Mouse (Mus musculus) frontal cortex, postnatal 14 days (tissue): ENCODE measurements around the gene Klf4.

Experiments
- DNase-seq, 2 experiments: peaks; one replicate each; pipeline ENCODE4 v3.0.0; 2022; ENCODE audit warnings: low spot score in 2 of 2

Gene Klf4

GRCm38 (mm10) chr4:55532407-55533195 lies at the start of gene Klf4:
Klf4 (minus strand) TSS chr4:55532466.
- peak; percentile 77 to 84 for DNase-seq

GRCm38 (mm10) chr4:55571432-55571831 lies 39.2 kb upstream of the Klf4 start:
- DNase-seq: no peak

GRCm38 (mm10) chr4:55567986-55568385 lies 35.7 kb upstream of the Klf4 start:
- DNase-seq: no peak

- no peak for DNase-seq
Measured at GRCm38 (mm10) chr4:55567575-55567974, 35.3 kb upstream of the Klf4 start.

- no peak for DNase-seq
Measured at GRCm38 (mm10) chr4:55564317-55564716, 32.1 kb upstream of the Klf4 start.

- DNase-seq: no peak
Measured at GRCm38 (mm10) chr4:55563050-55563449, 30.8 kb upstream of the Klf4 start.

- DNase-seq: no peak
Measured at GRCm38 (mm10) chr4:55562062-55562461, 29.8 kb upstream of the Klf4 start.

GRCm38 (mm10) chr4:55546869-55547268 lies 14.6 kb upstream of the Klf4 start:
- no peak for DNase-seq

GRCm38 (mm10) chr4:55542753-55543152 lies 10.5 kb upstream of the Klf4 start:
- DNase-seq: no peak

- no peak for DNase-seq
Measured at GRCm38 (mm10) chr4:55541654-55542053, 9.4 kb upstream of the Klf4 start.

- no peak for DNase-seq
Measured at GRCm38 (mm10) chr4:55541221-55541620, 9.0 kb upstream of the Klf4 start.

- no peak for DNase-seq
Measured at GRCm38 (mm10) chr4:55535012-55535411, 2.7 kb upstream of the Klf4 start.

GRCm38 (mm10) chr4:55534510-55534909 lies 2.2 kb upstream of the Klf4 start:
- DNase-seq: no peak

- no peak for DNase-seq
Measured at GRCm38 (mm10) chr4:55533803-55534254, 1.6 kb upstream of the Klf4 start.

- DNase-seq: no peak
Measured at GRCm38 (mm10) chr4:55533196-55533802, 1.0 kb upstream of the Klf4 start.

- DNase-seq: no peak
Measured at GRCm38 (mm10) chr4:55531856-55532406, 335 bp downstream of the Klf4 start.

GRCm38 (mm10) chr4:55531096-55531855 lies 990 bp downstream of the Klf4 start:
- DNase-seq: peak; percentile 22 to 28

GRCm38 (mm10) chr4:55530731-55531095 lies 1.6 kb downstream of the Klf4 start:
- no peak for DNase-seq

- peak; percentile 59 to 68 for DNase-seq
Measured at GRCm38 (mm10) chr4:55530236-55530635, 2.0 kb downstream of the Klf4 start.

- DNase-seq: no peak
Measured at GRCm38 (mm10) chr4:55528404-55528803, 3.9 kb downstream of the Klf4 start.

GRCm38 (mm10) chr4:55527931-55528330 lies 4.3 kb downstream of the Klf4 start:
- DNase-seq: no peak
